Mouse (Mus musculus) embryonic facial prominence, embryonic 10.5 days (tissue): ENCODE results near the gene Grin2b. TPM values are rescaled to one million over a fixed set of nuclear protein-coding genes. Genes with fewer than 3 reads are reported as not detected.

ENCODE experiments used
- DNase-seq: peaks from one replicate; pipeline ENCODE4 v3.0.0-alpha.2; 2017; ENCODE audit warnings: low spot score
- H3K27ac ChIP-seq: fragments of 300-500 bp; sonication (generic); replicated peaks from 2 replicates; pipeline ENCODE4 v1.5.1; 2016; ENCODE audit warnings: mild to moderate bottlenecking
- H3K27me3 ChIP-seq: fragments of 300-500 bp; sonication (generic); replicated peaks from 2 replicates; pipeline ENCODE4 v1.6.1; 2016; ENCODE audit warnings: low read depth, mild to moderate bottlenecking; ENCODE audit not compliant: poor library complexity, severe bottlenecking
- H3K36me3 ChIP-seq: fragments of 300-500 bp; sonication (generic); replicated peaks from 2 replicates; pipeline ENCODE4 v1.6.1; 2016; ENCODE audit warnings: mild to moderate bottlenecking, moderate library complexity
- H3K4me1 ChIP-seq: fragments of 300-500 bp; sonication (generic); 2 replicates; pipeline ENCODE4 v1.6.1; 2016
- H3K4me3 ChIP-seq: fragments of 300-500 bp; sonication (generic); 2 replicates; pipeline ENCODE4 v1.5.1; 2016; ENCODE audit warnings: mild to moderate bottlenecking, moderate library complexity
- H3K9me3 ChIP-seq: fragments of 300-500 bp; sonication (generic); 2 replicates; pipeline ENCODE4 v1.6.1; 2016; ENCODE audit warnings: mild to moderate bottlenecking
- WGBS: fragments of 180-500 bp; shearing (Covaris S2); methylation state at CpG from one replicate; pipeline ENCODE4 v1.1.7; 2016; 5-methylcytosine and 5-hydroxymethylcytosine counted together
- polyA plus RNA-seq: library from polyadenylated mRNA; unstranded; fragments of >200 nt; fragmentation: Nextera tagmentation; extraction: Ambion mirVana; gene quantifications from 2 replicates; pipeline ENCODE4 v1.2.1, GENCODE M21; 2016

Grin2b gene
- polyA plus RNA-seq, 1 experiment from 2014 or later = 0.02 TPM

- Histone ChIP-seq H3K27me3 (no peaks in the 10 kb centered on the region; the same call in 1 of the 2 replicates), H3K4me3 (no peak overlapping the region), H3K4me1 (peaks cover 9% of the 10 kb centered on the region; the same call in 1 of the 2 replicates), H3K36me3 (no peaks in the 10 kb centered on the region), H3K27ac (no peak overlapping the region), H3K9me3 (no peaks in the 10 kb centered on the region)
- peak; percentile 82 for DNase-seq
- 23% methylated on average over 20 of the region's 20 CpGs for WGBS
Measured at GRCm38 (mm10) chr6:135907540-135908320, 265.6 kb downstream of the Grin2b start.

DNA sequence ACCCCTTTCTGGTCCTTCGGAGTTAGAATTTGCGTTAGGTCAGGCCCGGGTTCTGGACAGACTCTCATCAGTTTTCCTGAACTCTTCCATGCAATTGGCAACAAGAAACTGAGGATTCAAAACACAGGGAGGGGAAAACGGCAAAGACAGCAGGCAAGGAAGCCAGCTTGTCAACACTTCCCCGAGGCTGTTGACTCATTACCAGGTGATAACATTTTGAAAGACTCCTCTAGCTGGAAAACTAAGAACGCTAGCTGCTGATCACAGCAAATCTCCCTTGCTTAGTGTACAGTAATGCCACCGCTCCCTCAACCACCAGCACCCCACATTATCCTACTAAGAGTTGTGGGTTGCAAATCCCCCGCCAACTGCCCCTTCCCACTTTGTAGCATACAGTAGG, 266.2 kb downstream of the Grin2b start:
- no peaks in the 10 kb centered on the region for H3K9me3 ChIP-seq
- WGBS = 75% methylated on average over 8 of the region's 8 CpGs
- H3K36me3 ChIP-seq = no peaks in the 10 kb centered on the region
- H3K4me1 ChIP-seq = peaks cover 9% of the 10 kb centered on the region; the same call in 1 of the 2 replicates
- no peak overlapping the region for H3K4me3 ChIP-seq
- H3K27me3 ChIP-seq = no peaks in the 10 kb centered on the region; the same call in 1 of the 2 replicates
- H3K27ac ChIP-seq = no peak overlapping the region
- no peak for DNase-seq

DNA sequence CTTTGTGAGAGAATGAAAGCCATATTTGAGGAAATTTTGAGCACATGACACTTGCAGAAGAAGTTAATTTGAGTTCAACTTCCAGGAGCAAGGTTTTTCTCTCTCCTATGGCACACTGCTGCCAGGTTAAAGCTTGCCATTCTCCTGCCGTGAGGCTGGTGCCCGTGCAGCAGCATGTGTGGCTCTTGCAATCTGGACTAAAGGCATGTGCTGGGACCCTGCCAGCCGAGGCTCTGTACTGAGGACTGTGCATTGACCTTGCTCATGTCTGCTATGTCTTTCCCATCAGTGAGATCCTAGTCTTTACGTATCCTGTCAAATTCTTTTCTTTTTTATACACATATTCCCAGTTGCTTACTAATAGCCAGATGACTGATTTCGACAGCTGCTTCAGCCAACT, 268.9 kb downstream of the Grin2b start:
- 87% methylated on average over 5 of the region's 5 CpGs for WGBS
- Histone ChIP-seq H3K36me3 (no peaks in the 10 kb centered on the region), H3K27ac (no peak overlapping the region), H3K9me3 (no peaks in the 10 kb centered on the region), H3K4me1 (peaks cover 9% of the 10 kb centered on the region; the same call in 1 of the 2 replicates), H3K27me3 (no peaks in the 10 kb centered on the region; the same call in 1 of the 2 replicates), H3K4me3 (no peak overlapping the region)
- DNase-seq = no peak

- Histone ChIP-seq H3K9me3 (no peaks in the 10 kb centered on the region), H3K4me3 (no peak overlapping the region), H3K27me3 (no peaks in the 10 kb centered on the region), H3K4me1 (no peaks in the 10 kb centered on the region), H3K36me3 (no peaks in the 10 kb centered on the region), H3K27ac (no peak overlapping the region)
- no peak for DNase-seq
- 90% methylated on average over 10 of the region's 10 CpGs for WGBS
Measured at GRCm38 (mm10) chr6:135900410-135900809, 272.9 kb downstream of the Grin2b start.

DNA sequence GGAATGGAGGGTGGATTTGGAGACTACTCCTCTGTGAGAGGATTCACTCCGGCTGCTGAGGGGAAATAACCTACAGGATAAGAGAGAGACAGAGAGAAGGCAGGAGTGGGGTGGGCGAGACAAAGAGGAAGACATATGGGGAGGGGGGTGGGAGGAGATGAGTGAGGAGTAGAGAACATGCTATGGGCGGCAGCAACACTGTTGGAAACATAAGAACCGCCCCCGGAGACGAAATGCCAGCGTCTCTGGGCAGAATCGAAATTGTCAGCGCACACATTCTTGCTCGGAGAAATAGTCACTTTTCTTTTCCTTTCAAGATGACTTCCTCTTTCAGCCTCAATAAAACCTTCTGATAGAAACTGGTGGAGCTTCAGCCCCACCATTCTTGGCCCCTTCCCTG, 274.1 kb downstream of the Grin2b start:
- Histone ChIP-seq H3K27ac (no peak overlapping the region), H3K4me3 (no peak overlapping the region), H3K9me3 (no peaks in the 10 kb centered on the region), H3K4me1 (peaks cover 3% of the 10 kb centered on the region; the same call in 1 of the 2 replicates), H3K36me3 (no peaks in the 10 kb centered on the region), H3K27me3 (no peaks in the 10 kb centered on the region)
- DNase-seq = no peak
- WGBS = 84% methylated on average over 10 of the region's 10 CpGs

- Histone ChIP-seq H3K36me3 (no peaks in the 10 kb centered on the region), H3K27me3 (no peaks in the 10 kb centered on the region), H3K9me3 (no peaks in the 10 kb centered on the region), H3K27ac (no peak overlapping the region), H3K4me1 (peaks cover 4% of the 10 kb centered on the region; the same call in 1 of the 2 replicates), H3K4me3 (no peak overlapping the region)
- 70% methylated on average over 1 of the region's 1 CpGs for WGBS
- no peak for DNase-seq
Measured at GRCm38 (mm10) chr6:135894793-135895228, 278.5 kb downstream of the Grin2b start.

GRCm38 (mm10) chr6:135882611-135883010, 290.7 kb downstream of the Grin2b start:
- DNase-seq = peak; percentile 18
- Histone ChIP-seq H3K4me3 (no peak overlapping the region), H3K27me3 (no peaks in the 10 kb centered on the region), H3K27ac (no peak overlapping the region), H3K4me1 (peaks cover 7% of the 10 kb centered on the region; the same call in 1 of the 2 replicates), H3K36me3 (no peaks in the 10 kb centered on the region), H3K9me3 (no peaks in the 10 kb centered on the region)
- WGBS = 57% methylated on average over 5 of the region's 5 CpGs

DNA sequence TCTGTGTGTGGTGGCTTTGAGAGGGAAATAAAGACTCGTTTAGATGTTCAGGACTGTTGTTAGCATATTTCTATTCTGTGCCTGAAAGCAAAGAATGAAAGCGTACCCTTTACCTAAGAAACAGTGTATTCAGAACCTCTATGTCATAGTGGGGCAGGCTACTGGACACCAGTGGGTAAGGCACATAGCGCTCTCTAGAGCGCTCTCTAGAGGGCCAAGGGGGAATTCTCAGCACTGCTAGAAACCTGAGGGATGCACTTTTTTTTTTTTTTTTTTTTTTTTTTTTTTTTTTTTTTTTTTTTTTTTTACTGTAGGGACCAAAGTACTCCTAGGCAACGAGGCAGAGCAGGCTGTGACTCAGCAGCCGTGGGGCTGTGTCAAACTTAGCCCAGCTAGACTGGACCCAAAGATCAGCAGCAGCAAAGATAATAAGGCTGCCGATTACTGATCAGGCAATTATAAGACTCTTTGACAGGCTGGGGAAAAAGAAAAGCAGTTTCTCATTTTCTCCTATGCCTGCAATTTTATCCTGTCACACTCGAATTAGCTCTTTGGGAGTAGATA, 297.1 kb downstream of the Grin2b start:
- Histone ChIP-seq H3K36me3 (no peaks in the 10 kb centered on the region), H3K27me3 (no peaks in the 10 kb centered on the region), H3K4me1 (no peaks in the 10 kb centered on the region), H3K27ac (no peak overlapping the region), H3K4me3 (no peak overlapping the region), H3K9me3 (no peaks in the 10 kb centered on the region)
- no peak for DNase-seq
- WGBS = 70% methylated on average over 8 of the region's 8 CpGs

GRCm38 (mm10) chr6:135874626-135875025, 298.7 kb downstream of the Grin2b start:
- no peak for DNase-seq
- H3K9me3 ChIP-seq = no peaks in the 10 kb centered on the region
- no peak overlapping the region for H3K27ac ChIP-seq
- no peaks in the 10 kb centered on the region for H3K36me3 ChIP-seq
- H3K4me1 ChIP-seq = no peaks in the 10 kb centered on the region
- no peaks in the 10 kb centered on the region for H3K27me3 ChIP-seq
- no peak overlapping the region for H3K4me3 ChIP-seq

GRCm38 (mm10) chr6:135865832-135866231, 307.5 kb downstream of the Grin2b start:
- H3K9me3 ChIP-seq = no peaks in the 10 kb centered on the region
- no peak for DNase-seq
- no peaks in the 10 kb centered on the region for H3K36me3 ChIP-seq
- H3K27me3 ChIP-seq = no peaks in the 10 kb centered on the region
- 92% methylated on average over 7 of the region's 7 CpGs for WGBS
- H3K4me3 ChIP-seq = no peak overlapping the region
- no peak overlapping the region for H3K27ac ChIP-seq
- H3K4me1 ChIP-seq = no peaks in the 10 kb centered on the region

DNA sequence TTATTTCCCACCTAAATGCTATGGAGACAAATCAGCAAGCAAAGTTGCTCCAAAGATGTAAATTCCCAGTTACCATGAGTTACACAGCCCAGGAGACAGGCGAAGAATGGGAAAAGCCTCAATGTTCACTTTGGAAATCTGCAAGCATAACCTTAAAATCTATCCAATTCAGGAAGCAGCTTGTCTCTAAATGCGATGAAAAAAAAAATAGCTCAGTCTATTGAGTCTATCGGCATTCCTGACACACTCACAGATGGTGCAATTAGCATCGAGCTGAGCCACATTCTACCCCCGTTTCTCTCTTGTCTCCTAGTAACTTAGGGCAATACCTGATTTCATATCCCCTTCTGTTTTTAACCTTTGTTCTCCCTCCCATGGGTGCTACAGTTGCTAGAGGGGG, 309.3 kb downstream of the Grin2b start:
- Histone ChIP-seq H3K36me3 (no peaks in the 10 kb centered on the region), H3K27ac (no peak overlapping the region), H3K4me3 (no peak overlapping the region), H3K27me3 (no peaks in the 10 kb centered on the region), H3K4me1 (no peaks in the 10 kb centered on the region), H3K9me3 (no peaks in the 10 kb centered on the region)
- DNase-seq = no peak
- 85% methylated on average over 5 of the region's 5 CpGs for WGBS

DNA sequence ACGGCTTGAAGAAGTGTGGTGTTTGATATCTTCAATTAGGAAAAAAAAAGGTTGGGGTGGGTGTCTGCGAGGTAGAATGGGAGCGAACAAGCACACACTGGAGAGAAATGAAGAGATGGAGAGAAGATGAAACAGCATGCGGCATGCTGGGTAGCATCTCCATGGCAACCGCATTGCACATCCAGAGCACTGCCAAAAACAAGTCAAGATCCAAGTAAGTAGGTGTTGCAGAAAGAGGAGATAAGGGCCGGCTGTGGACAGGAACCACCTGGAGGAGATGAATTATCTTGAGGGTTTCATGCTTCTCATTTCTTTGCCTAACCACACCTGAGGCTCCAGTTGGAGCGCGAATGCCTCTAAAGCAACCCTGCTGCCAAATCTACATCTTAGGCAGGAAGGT, 313.8 kb downstream of the Grin2b start:
- Histone ChIP-seq H3K27me3 (no peaks in the 10 kb centered on the region), H3K4me1 (peaks cover under 1% of the 10 kb centered on the region; the same call in 1 of the 2 replicates), H3K9me3 (no peaks in the 10 kb centered on the region), H3K36me3 (no peaks in the 10 kb centered on the region), H3K27ac (no peak overlapping the region), H3K4me3 (no peak overlapping the region)
- WGBS = 65% methylated on average over 8 of the region's 8 CpGs
- DNase-seq = no peak

GRCm38 (mm10) chr6:135854173-135854591, 319.1 kb downstream of the Grin2b start:
- WGBS = 62% methylated on average over 8 of the region's 8 CpGs
- Histone ChIP-seq H3K27ac (no peak overlapping the region), H3K27me3 (no peaks in the 10 kb centered on the region)

More at GRCm38 (mm10) chr6:135854173-135854591, 319.1 kb downstream of the Grin2b start:
- peak; percentile 21 for DNase-seq
- Histone ChIP-seq H3K4me3 (no peak overlapping the region), H3K9me3 (no peaks in the 10 kb centered on the region), H3K36me3 (no peaks in the 10 kb centered on the region), H3K4me1 (peaks cover 9% of the 10 kb centered on the region)
